Comparison of ENCODE assay signal across 31 mouse cellular contexts in the genomic region with DNA sequence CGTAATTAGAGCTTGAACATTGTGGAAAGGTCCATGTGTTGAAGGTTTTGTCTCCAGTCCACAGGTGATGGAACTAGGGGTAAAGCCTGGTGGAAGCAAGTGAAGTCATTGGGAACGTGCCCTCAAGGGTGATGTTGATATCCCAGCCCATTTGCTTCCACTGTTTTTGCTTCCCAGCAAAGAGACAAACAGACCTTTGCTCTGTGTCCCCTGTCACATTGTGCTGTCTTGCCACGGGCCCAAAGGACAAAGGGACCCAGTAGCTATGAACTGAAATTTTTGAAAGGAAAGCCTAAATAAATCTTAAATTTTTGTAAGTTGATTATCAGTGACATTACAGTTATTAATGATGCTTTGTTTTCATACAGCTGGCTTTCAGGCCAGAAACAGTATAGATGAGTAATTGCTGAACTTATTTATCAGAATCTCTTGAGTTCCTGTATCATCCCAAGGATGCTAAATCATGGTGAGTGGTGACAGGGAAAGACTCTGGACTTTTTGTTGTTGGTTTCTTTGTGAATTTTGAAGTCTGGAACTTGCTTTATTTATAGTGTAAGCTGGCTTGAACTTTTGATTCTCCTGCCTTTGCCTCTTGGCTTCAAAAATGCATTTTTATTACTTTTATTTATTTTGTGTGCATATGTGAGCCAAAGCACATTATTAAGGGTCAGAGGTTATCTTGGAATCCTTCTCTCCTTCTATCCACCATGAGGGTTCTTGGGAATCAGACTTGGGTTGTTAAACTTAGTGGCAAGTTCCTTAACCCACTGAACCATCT. TPM values are rescaled to one million over a fixed set of nuclear protein-coding genes. Genes with fewer than 3 reads are reported as not detected.
A peak's percentile ranks its signal among the peaks of the same experiment; 100 is the strongest.
DNase-seq lines count a peak whose midpoint lies in the region; ATAC-seq and TF ChIP-seq lines count a peak whose summit lies in the region.
"Had no signal": no experiment of that assay in that cellular context is flagged by ENCODE, and none has a peak within 500 bp of the region (broad histone marks: within the 10 kb centered on the region; RNA-seq: fewer than 3 reads in every experiment).

No protein-coding gene starts in this region.

- H3K36me3 ChIP-seq in limb, embryonic 14.5 days (ENCODE audit: control insufficient read depth, insufficient read depth, low read length): no peaks in the 10 kb centered on the region; the same call in 1 of the 2 replicates
- no peaks in the 10 kb centered on the region for H3K36me3 ChIP-seq in limb, embryonic 10.5 days
- no peaks in the 10 kb centered on the region for H3K36me3 ChIP-seq in kidney, adult 2 months (ENCODE audit: control insufficient read depth, insufficient read depth, low read length)
- H3K36me3 ChIP-seq in kidney, embryonic 16.5 days (ENCODE audit: insufficient read depth, low read length): no peaks in the 10 kb centered on the region
- no peaks in the 10 kb centered on the region for H3K36me3 ChIP-seq in forebrain, embryonic 11.5 days (ENCODE audit: control insufficient read depth, insufficient read depth, low read length)
- H3K36me3 ChIP-seq: embryonic facial prominence, embryonic 13.5 days; forebrain, embryonic 10.5 days; limb, embryonic 15.5 days; lung, embryonic 15.5 days; neural tube, embryonic 12.5 days had no signal

- H3K4me3 ChIP-seq in limb, embryonic 14.5 days (replicated peaks; ENCODE audit: low read length): no peak overlapping the region
- no peak overlapping the region for H3K4me3 ChIP-seq in limb, embryonic 10.5 days
- H3K4me3 ChIP-seq in kidney, adult 2 months (ENCODE audit: insufficient read depth, low read depth, low read length): no peak overlapping the region
- no peak overlapping the region for H3K4me3 ChIP-seq in kidney, embryonic 16.5 days (ENCODE audit: low read length)
- H3K4me3 ChIP-seq in forebrain, embryonic 11.5 days (ENCODE audit: low read depth, low read length): no peak overlapping the region
- H3K4me3 ChIP-seq: embryonic facial prominence, embryonic 13.5 days; forebrain, embryonic 10.5 days; gastrocnemius, adult 2 months; heart, adult 2 months; heart, embryonic 12.5 days; limb, embryonic 15.5 days; lung, embryonic 15.5 days; myocyte; neural tube, embryonic 12.5 days had no signal

- peak; percentile 4 for DNase-seq in limb, embryonic 14.5 days (ENCODE audit: low spot score)
- no peak for DNase-seq in limb, embryonic 10.5 days (ENCODE audit: low spot score)
- DNase-seq in kidney, adult 2 months: peak; percentile 53
- DNase-seq in kidney, postnatal 36 days: peak; percentile 20 to 32
- no peak for DNase-seq in forebrain, embryonic 11.5 days (ENCODE audit: low spot score)
- no peak for DNase-seq in B cell, adult 2 months
- DNase-seq: adrenal gland, postnatal 14 days; cerebellum, adult 11-12 months; cerebellum, adult 9-11 months; gastrocnemius, adult 2 months; heart, adult 2 months; heart, postnatal 4 days; lung, postnatal 36 days; right cerebral cortex, adult 18-20 months; spleen, adult 18-20 months; thymus, adult 18-20 months; thymus, postnatal 36 days had no signal

- no peaks in the 10 kb centered on the region for H3K9me3 ChIP-seq in limb, embryonic 14.5 days (ENCODE audit: control insufficient read depth, low read length)
- no peaks in the 10 kb centered on the region for H3K9me3 ChIP-seq in limb, embryonic 10.5 days (replicated peaks)
- H3K9me3 ChIP-seq in kidney, embryonic 16.5 days (ENCODE audit: low read length): no peaks in the 10 kb centered on the region
- H3K9me3 ChIP-seq in forebrain, embryonic 11.5 days (ENCODE audit: control insufficient read depth, low read length): no peaks in the 10 kb centered on the region
- H3K9me3 ChIP-seq: embryonic facial prominence, embryonic 13.5 days; forebrain, embryonic 10.5 days; heart, embryonic 12.5 days; limb, embryonic 15.5 days; lung, embryonic 15.5 days; neural tube, embryonic 12.5 days had no signal

- H3K27ac ChIP-seq in limb, embryonic 14.5 days (replicated peaks; ENCODE audit: low read depth, low read length): no peak overlapping the region
- no peak overlapping the region for H3K27ac ChIP-seq in limb, embryonic 10.5 days
- H3K27ac ChIP-seq in kidney, adult 2 months (ENCODE audit: insufficient read depth, low read depth, low read length): peak overlapping the region; percentile 24
- peak overlapping the region; percentile 46; the same call in 1 of the 2 replicates for H3K27ac ChIP-seq in kidney, embryonic 16.5 days (ENCODE audit: low read length)
- no peak overlapping the region for H3K27ac ChIP-seq in forebrain, embryonic 11.5 days (ENCODE audit: low read depth, low read length)
- H3K27ac ChIP-seq: embryonic facial prominence, embryonic 13.5 days; forebrain, embryonic 10.5 days; gastrocnemius, adult 2 months; heart, adult 2 months; hindbrain, embryonic 14.5 days; limb, embryonic 15.5 days; lung, embryonic 15.5 days; neural tube, embryonic 12.5 days; stomach, postnatal 0 days had no signal

- no peak overlapping the region for H3K9ac ChIP-seq in limb, embryonic 14.5 days (ENCODE audit: low read depth, low read length, severe bottlenecking)
- no peak overlapping the region for H3K9ac ChIP-seq in kidney, embryonic 16.5 days (replicated peaks; ENCODE audit: low read length)
- no peak overlapping the region for H3K9ac ChIP-seq in forebrain, embryonic 11.5 days (ENCODE audit: low read length)
- H3K9ac ChIP-seq: embryonic facial prominence, embryonic 13.5 days; heart, embryonic 12.5 days; hindbrain, embryonic 14.5 days; limb, embryonic 15.5 days; lung, embryonic 15.5 days; neural tube, embryonic 12.5 days had no signal

- no peaks in the 10 kb centered on the region for H3K4me1 ChIP-seq in limb, embryonic 14.5 days (ENCODE audit: control insufficient read depth, insufficient read depth, low read length)
- H3K4me1 ChIP-seq in limb, embryonic 10.5 days: no peaks in the 10 kb centered on the region
- peaks cover 7% of the 10 kb centered on the region; the same call in 1 of the 2 replicates for H3K4me1 ChIP-seq in kidney, adult 2 months (ENCODE audit: control insufficient read depth, insufficient read depth, low read length)
- peaks cover 9% of the 10 kb centered on the region for H3K4me1 ChIP-seq in kidney, embryonic 16.5 days (ENCODE audit: insufficient read depth, low read length)
- H3K4me1 ChIP-seq in forebrain, embryonic 11.5 days (replicated peaks; ENCODE audit: control insufficient read depth, insufficient read depth, low read length): no peaks in the 10 kb centered on the region
- H3K4me1 ChIP-seq: embryonic facial prominence, embryonic 13.5 days; forebrain, embryonic 10.5 days; heart, embryonic 12.5 days; limb, embryonic 15.5 days; lung, embryonic 15.5 days; neural tube, embryonic 12.5 days had no signal

- no peak overlapping the region for H3K4me2 ChIP-seq in limb, embryonic 14.5 days (replicated peaks; ENCODE audit: low read depth, low read length, severe bottlenecking)
- no peak overlapping the region for H3K4me2 ChIP-seq in kidney, embryonic 16.5 days (replicated peaks; ENCODE audit: low read depth, low read length)
- H3K4me2 ChIP-seq in forebrain, embryonic 11.5 days (ENCODE audit: low read depth, low read length, severe bottlenecking): no peak overlapping the region
- H3K4me2 ChIP-seq: embryonic facial prominence, embryonic 13.5 days; heart, embryonic 12.5 days; hindbrain, embryonic 14.5 days; limb, embryonic 15.5 days; lung, embryonic 15.5 days; midbrain, embryonic 11.5 days; neural tube, embryonic 12.5 days had no signal

- WGBS in limb, embryonic 14.5 days: 89% methylated on average over 3 of the region's 3 CpGs
- 89% methylated on average over 3 of the region's 3 CpGs for WGBS in limb, embryonic 10.5 days
- 51% methylated on average over 3 of the region's 3 CpGs for WGBS in kidney, adult 2 months
- 60% methylated on average over 3 of the region's 3 CpGs for WGBS in kidney, embryonic 16.5 days
- 81% methylated on average over 3 of the region's 3 CpGs for WGBS in forebrain, embryonic 11.5 days

- no peak for TF ChIP-seq CTCF in kidney, adult 2 months (conservative IDR thresholded peaks at IDR 0.05; ENCODE audit: insufficient read depth, insufficient read length, low read depth, low read length)

- no peaks in the 10 kb centered on the region for H3K27me3 ChIP-seq in limb, embryonic 14.5 days (ENCODE audit: control insufficient read depth, insufficient read depth, low read length)
- no peaks in the 10 kb centered on the region for H3K27me3 ChIP-seq in limb, embryonic 10.5 days (ENCODE audit: low read depth, poor library complexity, severe bottlenecking)
- no peaks in the 10 kb centered on the region for H3K27me3 ChIP-seq in kidney, adult 2 months (replicated peaks; ENCODE audit: control insufficient read depth, insufficient read depth, low read length)
- H3K27me3 ChIP-seq in kidney, embryonic 16.5 days (ENCODE audit: insufficient read depth, low read length): no peaks in the 10 kb centered on the region
- H3K27me3 ChIP-seq in forebrain, embryonic 11.5 days (ENCODE audit: control insufficient read depth, insufficient read depth, low read length): no peaks in the 10 kb centered on the region
- H3K27me3 ChIP-seq: embryonic facial prominence, embryonic 13.5 days; heart, embryonic 12.5 days; limb, embryonic 15.5 days; lung, embryonic 15.5 days; neural tube, embryonic 12.5 days; Patski had no signal

- no peak for ATAC-seq in limb, embryonic 14.5 days (ENCODE audit: low FRiP score, low read depth)
- peak; percentile 83 for ATAC-seq in kidney, embryonic 16.5 days (ENCODE audit: low FRiP score, low TSS enrichment)
- ATAC-seq in forebrain, embryonic 11.5 days (replicated peaks; ENCODE audit: low FRiP score): no peak
- ATAC-seq: forebrain, embryonic 16.5 days; intestine, postnatal 0 days; Patski had no signal

- TF ChIP-seq POLR2A in limb, embryonic 14.5 days (IDR thresholded peaks at IDR 0.05; ENCODE audit: borderline replicate concordance, extremely low read depth, insufficient read depth, insufficient read length): no peak
- no peak for TF ChIP-seq POLR2A in kidney, adult 2 months (IDR thresholded peaks at IDR 0.05; ENCODE audit: low read depth, low read length)

RNA-seq across cellular contexts. Expression of gene Casc4, which starts 22.1 kb away (rescaled TPM):
- 23.9 and 24.9 TPM in 2 replicates for polyA plus RNA-seq in limb, embryonic 14.5 days (2012; rRNA removed)
- 22.7 and 23.4 TPM in 2 replicates for polyA plus RNA-seq in limb, embryonic 14.5 days (2014; fragmentation: Nextera tagmentation; extraction: Ambion mirVana)
- 14.5 and 17.7 TPM in 2 replicates for polyA plus RNA-seq in limb, embryonic 10.5 days (2016; fragmentation: Nextera tagmentation; extraction: Ambion mirVana)
- 9.6 and 12.9 TPM in 2 replicates for polyA plus RNA-seq in kidney, adult 2 months (2012; rRNA removed)
- 15.0 and 20.2 TPM in 2 replicates for polyA plus RNA-seq in kidney, embryonic 16.5 days (2015; fragmentation: Nextera tagmentation; extraction: Ambion mirVana)
- polyA plus RNA-seq in forebrain, embryonic 11.5 days (2014; fragmentation: Nextera tagmentation; extraction: Ambion mirVana): 25.0 and 26.7 TPM in 2 replicates

Comparison
In these comparisons a context has a peak if more than half of its experiments do, and no peak if none do; other contexts are left out.
1. DNase-seq: peak in limb, embryonic 14.5 days (single experiment), kidney, adult 2 months (single experiment) and kidney, postnatal 36 days (2 of 2); none in limb, embryonic 10.5 days (single experiment), forebrain, embryonic 11.5 days (single experiment) and B cell, adult 2 months (0 of 2).
2. H3K27ac ChIP-seq: peak in kidney, adult 2 months (single experiment) and kidney, embryonic 16.5 days (single experiment); none in limb, embryonic 14.5 days (single experiment), limb, embryonic 10.5 days (single experiment) and forebrain, embryonic 11.5 days (single experiment).